Mouse (Mus musculus): ENCODE measurements around the gene Rwdd3.

GRCm38 (mm10) chr3:121156451-121157186 is 14.9 kb downstream of the Rwdd3 start:
- TF ChIP-seq CTCF (IDR thresholded peaks at IDR 0.05; ENCODE audit: low read depth) (no peak), EP300 (IDR thresholded peaks at IDR 0.05; ENCODE audit: low read depth) (no peak)
